Mouse (Mus musculus) lung, postnatal 0 days (tissue): ENCODE results near the gene 1700029H14Rik. TPM values are rescaled to one million over a fixed set of nuclear protein-coding genes. Genes with fewer than 3 reads are reported as not detected.

Experiments
- ATAC-seq: fragments of 200-750 bp; cut with Nextera tagmentation; 2 replicates; pipeline ENCODE4 v1.8.0; 2017; ENCODE audit warnings: moderate library complexity
- DNase-seq: peaks from one replicate; pipeline ENCODE4 v3.0.0-alpha.2; 2016; ENCODE audit warnings: low spot score
- H3K27ac ChIP-seq: fragments of 300-500 bp; sonication (generic); 2 replicates; pipeline ENCODE4 v1.5.1; 2014; ENCODE audit warnings: antibody characterized with exemption, mild to moderate bottlenecking, low read length, mixed read lengths
- H3K27me3 ChIP-seq: fragments of 300-500 bp; sonication (generic); replicated peaks from 2 replicates; pipeline ENCODE4 v1.6.1; 2014; ENCODE audit warnings: low read length, mixed read lengths; ENCODE audit not compliant: insufficient read depth
- H3K36me3 ChIP-seq: fragments of 300-500 bp; sonication (generic); 2 replicates; pipeline ENCODE4 v1.6.1; 2014; ENCODE audit warnings: low read length, mixed read lengths; ENCODE audit not compliant: insufficient read depth
- H3K4me1 ChIP-seq: fragments of 300-500 bp; sonication (generic); 2 replicates; pipeline ENCODE4 v1.6.1; 2014; ENCODE audit warnings: antibody characterized with exemption, low read depth, low read length, mixed read lengths; ENCODE audit not compliant: insufficient read depth
- H3K4me2 ChIP-seq: fragments of 300-500 bp; sonication (generic); replicated peaks from 2 replicates; pipeline ENCODE4 v1.6.1; 2014; ENCODE audit warnings: low read depth, mild to moderate bottlenecking, low read length, moderate library complexity, mixed read lengths
- H3K4me3 ChIP-seq: fragments of 300-500 bp; sonication (generic); 2 replicates; pipeline ENCODE4 v1.5.1; 2014; ENCODE audit warnings: low read depth, low read length
- H3K9ac ChIP-seq: fragments of 300-500 bp; sonication (generic); replicated peaks from 2 replicates; pipeline ENCODE4 v1.6.1; 2014; ENCODE audit warnings: low read depth, mild to moderate bottlenecking
- H3K9me3 ChIP-seq: fragments of 300-500 bp; sonication (generic); 2 replicates; pipeline ENCODE4 v1.6.1; 2016; ENCODE audit warnings: low read length, mixed read lengths
- CTCF ChIP-seq: IDR thresholded peaks from 2 replicates; pipeline ENCODE4 v1.5.1; 2016; ENCODE audit warnings: antibody characterized with exemption, mild to moderate bottlenecking
- EP300 ChIP-seq: IDR thresholded peaks from 2 replicates; pipeline ENCODE4 v1.6.1; 2016; ENCODE audit warnings: antibody characterized with exemption, mild to moderate bottlenecking, control low read depth
- WGBS: fragments of 180-500 bp; shearing (Covaris S2); extraction: QIAGEN DNeasy Blood & Tissue Kit; methylation state at CpG from one replicate; pipeline ENCODE4 v1.1.7; 2014; 5-methylcytosine and 5-hydroxymethylcytosine counted together
- polyA plus RNA-seq: library from polyadenylated mRNA; unstranded; fragments of >200 nt; fragmentation: Nextera tagmentation; extraction: Ambion mirVana; gene quantifications from 2 replicates; pipeline ENCODE4 v1.2.1, GENCODE M21; 2015

1700029H14Rik gene
- polyA plus RNA-seq, 1 experiment from 2014 or later, result not detected

DNA sequence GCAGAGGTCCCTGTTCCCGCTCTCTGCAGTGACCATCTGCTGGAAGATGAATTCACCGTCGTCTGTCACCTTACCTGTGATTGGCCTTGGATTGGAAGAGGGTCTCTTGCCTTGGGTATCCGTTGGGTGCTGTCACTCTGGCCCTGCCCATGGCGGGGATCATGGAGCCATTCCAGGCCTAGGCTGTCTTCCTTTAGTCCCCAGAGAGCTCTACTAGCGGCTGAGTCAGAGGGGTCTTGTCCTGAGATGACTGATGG, 10.8 kb downstream of the 1700029H14Rik start:
- H3K4me3 ChIP-seq, result no peak overlapping the region
- no peaks in the 10 kb centered on the region for H3K27me3 ChIP-seq
- no peak overlapping the region for H3K9ac ChIP-seq
- no peak overlapping the region for H3K4me2 ChIP-seq
- no peak overlapping the region for H3K27ac ChIP-seq
- TF ChIP-seq CTCF (no peak), EP300 (no peak)
- 87% methylated on average over 6 of the region's 6 CpGs for WGBS
- no peaks in the 10 kb centered on the region for H3K9me3 ChIP-seq
- no peaks in the 10 kb centered on the region for H3K36me3 ChIP-seq
- ATAC-seq (no peak), DNase-seq (no peak)
- H3K4me1 ChIP-seq, result peaks cover 4% of the 10 kb centered on the region; the same call in 1 of the 2 replicates

GRCm38 (mm10) chr8:13550718-13551573, 11.3 kb downstream of the 1700029H14Rik start:
- H3K4me2 ChIP-seq, result no peak overlapping the region
- ATAC-seq, result peak; percentile 93
- peak; percentile 96 for DNase-seq
- no peak overlapping the region for H3K9ac ChIP-seq
- no peak overlapping the region for H3K27ac ChIP-seq
- WGBS, result 37% methylated on average over 9 of the region's 9 CpGs
- H3K27me3 ChIP-seq, result no peaks in the 10 kb centered on the region
- H3K4me3 ChIP-seq, result no peak overlapping the region
- H3K9me3 ChIP-seq, result no peaks in the 10 kb centered on the region
- TF ChIP-seq CTCF (peak; percentile 96), EP300 (no peak)
- H3K36me3 ChIP-seq, result no peaks in the 10 kb centered on the region
- peaks cover 4% of the 10 kb centered on the region; the same call in 1 of the 2 replicates for H3K4me1 ChIP-seq

DNA sequence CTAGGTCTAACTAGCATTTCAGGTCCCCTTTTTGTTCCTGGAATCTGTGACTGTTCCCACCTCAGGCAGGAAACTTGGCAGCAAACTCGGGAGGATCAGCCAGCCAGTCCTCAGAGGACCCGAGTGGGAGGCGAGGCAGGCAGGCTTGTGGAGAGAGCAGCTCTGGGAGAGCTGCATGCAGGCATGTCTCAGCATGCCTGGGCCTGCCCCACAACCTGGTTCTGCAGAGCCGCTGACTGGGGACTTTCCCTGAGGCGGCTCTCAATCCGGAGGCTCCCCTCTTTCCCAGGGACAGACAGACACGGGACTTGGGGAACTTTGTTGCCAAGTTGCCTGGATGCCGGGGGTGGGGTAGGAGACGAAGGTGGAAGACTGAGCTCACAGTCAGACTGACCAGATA, 13.4 kb downstream of the 1700029H14Rik start:
- no peak overlapping the region for H3K4me3 ChIP-seq
- H3K9me3 ChIP-seq, result no peaks in the 10 kb centered on the region
- H3K36me3 ChIP-seq, result no peaks in the 10 kb centered on the region
- H3K27me3 ChIP-seq, result no peaks in the 10 kb centered on the region
- TF ChIP-seq EP300 (no peak), CTCF (no peak)
- H3K4me2 ChIP-seq, result no peak overlapping the region
- H3K4me1 ChIP-seq, result peaks cover 4% of the 10 kb centered on the region; the same call in 1 of the 2 replicates
- H3K27ac ChIP-seq, result no peak overlapping the region
- DNase-seq, result peak; percentile 36
- ATAC-seq, result 0 out of 2 replicates have a peak, but pooled peaks have one; percentile 21
- no peak overlapping the region for H3K9ac ChIP-seq
- WGBS, result 35% methylated on average over 8 of the region's 9 CpGs

GRCm38 (mm10) chr8:13548235-13548634, 14.0 kb downstream of the 1700029H14Rik start:
- 37% methylated on average over 4 of the region's 4 CpGs for WGBS
- Histone ChIP-seq H3K27me3 (no peaks in the 10 kb centered on the region), H3K27ac (no peak overlapping the region), H3K4me2 (no peak overlapping the region), H3K36me3 (no peaks in the 10 kb centered on the region), H3K9me3 (no peaks in the 10 kb centered on the region), H3K4me1 (peaks cover 4% of the 10 kb centered on the region; the same call in 1 of the 2 replicates), H3K9ac (no peak overlapping the region), H3K4me3 (no peak overlapping the region)
- peak; percentile 48; the same call in 1 of the 2 replicates for ATAC-seq
- DNase-seq, result peak; percentile 61
- TF ChIP-seq CTCF, result peak; percentile 80
- TF ChIP-seq EP300, result no peak

DNA sequence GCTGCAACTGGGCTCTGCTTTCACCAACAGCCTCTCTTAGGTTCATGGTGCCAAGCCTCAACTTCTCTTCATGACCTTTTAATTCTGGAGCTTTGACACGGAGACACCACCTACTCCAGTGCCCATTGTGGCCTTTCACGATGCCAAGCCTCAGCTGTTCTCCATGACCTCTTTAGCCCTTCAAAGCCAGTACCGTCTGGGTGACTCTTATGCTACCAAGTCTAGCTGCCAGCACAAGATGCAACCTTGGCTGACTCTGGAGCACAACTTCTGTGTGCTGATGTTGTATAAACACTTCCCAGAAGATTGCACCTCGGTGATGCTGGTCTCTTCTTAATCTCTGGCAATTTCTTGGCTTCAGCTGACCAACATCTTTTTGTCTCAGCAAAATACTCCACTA, 15.8 kb downstream of the 1700029H14Rik start:
- H3K27ac ChIP-seq, result no peak overlapping the region
- TF ChIP-seq EP300 (no peak), CTCF (no peak)
- H3K4me1 ChIP-seq, result peaks cover 2% of the 10 kb centered on the region; the same call in 1 of the 2 replicates
- no peaks in the 10 kb centered on the region for H3K27me3 ChIP-seq
- no peak for ATAC-seq
- no peaks in the 10 kb centered on the region for H3K36me3 ChIP-seq
- no peak overlapping the region for H3K9ac ChIP-seq
- 77% methylated on average over 4 of the region's 4 CpGs for WGBS
- no peak for DNase-seq
- H3K4me2 ChIP-seq, result no peak overlapping the region
- H3K9me3 ChIP-seq, result no peaks in the 10 kb centered on the region
- no peak overlapping the region for H3K4me3 ChIP-seq

GRCm38 (mm10) chr8:13541526-13541925, 20.7 kb downstream of the 1700029H14Rik start:
- Histone ChIP-seq H3K9ac (no peak overlapping the region), H3K27ac (no peak overlapping the region), H3K27me3 (no peaks in the 10 kb centered on the region), H3K4me3 (no peak overlapping the region), H3K36me3 (no peaks in the 10 kb centered on the region), H3K4me1 (peaks cover 8% of the 10 kb centered on the region; the same call in 1 of the 2 replicates), H3K4me2 (no peak overlapping the region), H3K9me3 (no peaks in the 10 kb centered on the region)
- ATAC-seq (no peak), DNase-seq (no peak)
- TF ChIP-seq CTCF (no peak), EP300 (no peak)
- 69% methylated on average over 5 of the region's 5 CpGs for WGBS
